Mouse (Mus musculus) spleen, adult 12 weeks (tissue): ENCODE results near the gene Snrnp48.

ENCODE experiments used
- DNase-seq: peaks from one replicate; pipeline ENCODE4 v3.0.0; 2022; ENCODE audit warnings: low spot score

Snrnp48 gene

GRCm38 (mm10) chr13:38269055-38269692 lies 64.4 kb downstream of the Snrnp48 start:
- no peak for DNase-seq

- DNase-seq, result no peak
Measured at GRCm38 (mm10) chr13:38272624-38273023, 67.9 kb downstream of the Snrnp48 start.
